Mouse (Mus musculus) stomach, embryonic 16.5 days (tissue): ENCODE data around the gene Plpp7. TPM values are rescaled to one million over a fixed set of nuclear protein-coding genes. Genes with fewer than 3 reads are reported as not detected.
A peak's percentile ranks its signal among the peaks of the same experiment; 100 is the strongest.

Experiments used
- ATAC-seq: fragments of 200-750 bp; cut with Nextera tagmentation; 2 replicates; pipeline ENCODE4 v1.8.0; 2017; ENCODE audit warnings: moderate number of reproducible peaks, moderate TSS enrichment; ENCODE audit not compliant: insufficient read depth, low FRiP score
- H3K27ac ChIP-seq: fragments of 300-500 bp; sonication (generic); 2 replicates; pipeline ENCODE4 v1.5.1; 2014; ENCODE audit warnings: low read length
- H3K27me3 ChIP-seq: fragments of 300-500 bp; sonication (generic); 2 replicates; pipeline ENCODE4 v1.6.1; 2014; ENCODE audit warnings: low read length, control low read depth, mixed read lengths; ENCODE audit not compliant: control insufficient read depth, insufficient read depth
- H3K36me3 ChIP-seq: fragments of 300-500 bp; sonication (generic); 2 replicates; pipeline ENCODE4 v1.6.1; 2014; ENCODE audit warnings: low read length; ENCODE audit not compliant: control insufficient read depth, insufficient read depth
- H3K4me1 ChIP-seq: fragments of 300-500 bp; sonication (generic); 2 replicates; pipeline ENCODE4 v1.6.1; 2014; ENCODE audit warnings: low read length, control low read depth, mixed read lengths; ENCODE audit not compliant: control insufficient read depth, insufficient read depth
- H3K4me2 ChIP-seq: fragments of 300-500 bp; sonication (generic); 2 replicates; pipeline ENCODE4 v1.6.1; 2014; ENCODE audit warnings: low read depth, low read length, mixed read lengths
- H3K4me3 ChIP-seq: fragments of 300-500 bp; sonication (generic); replicated peaks from 2 replicates; pipeline ENCODE4 v1.5.1; 2014; ENCODE audit warnings: mild to moderate bottlenecking, low read length
- H3K9ac ChIP-seq: fragments of 300-500 bp; sonication (generic); 2 replicates; pipeline ENCODE4 v1.6.1; 2014; ENCODE audit warnings: low read length
- H3K9me3 ChIP-seq: fragments of 300-500 bp; sonication (generic); replicated peaks from 2 replicates; pipeline ENCODE4 v1.6.1; 2016; ENCODE audit warnings: low read length, control low read depth; ENCODE audit not compliant: control insufficient read depth
- whole genome bisulfite sequencing: fragments of 180-500 bp; shearing (Covaris S2); extraction: QIAGEN DNeasy Blood & Tissue Kit; methylation state at CpG from one replicate; pipeline ENCODE4 v1.1.7; 2014; 5-methylcytosine and 5-hydroxymethylcytosine counted together
- polyA plus RNA-seq: library from polyadenylated mRNA; unstranded; fragments of >200 nt; fragmentation: Nextera tagmentation; extraction: Ambion mirVana; gene quantifications from 2 replicates; pipeline ENCODE4 v1.2.1, GENCODE M21; 2015

The Plpp7 gene
- 4.6 and 5.7 TPM in 2 replicates for polyA plus RNA-seq

GRCm38 (mm10) chr2:32095351-32096121 lies at the start of gene Plpp7:
TSS of gene Plpp7 (plus strand) at chr2:32095528.
- Histone ChIP-seq H3K4me2 (peak within 1 kb of the TSS; percentile 49), H3K27me3 (no peaks in the 10 kb centered on the region; the same call in 1 of the 2 replicates), H3K9me3 (no peaks in the 10 kb centered on the region), H3K4me1 (0 out of 2 replicates have a peak, but pooled peaks cover 2% of the 10 kb centered on the region), H3K4me3 (peak within 1 kb of the TSS; percentile 41), H3K27ac (no peak within 1 kb of the TSS), H3K36me3 (no peaks in the 10 kb centered on the region), H3K9ac (peak within 1 kb of the TSS; percentile 71)
- 49% methylated on average over 22 of the region's 22 CpGs for WGBS
- peak; percentile 48; the same call in 1 of the 2 replicates for ATAC-seq

DNA sequence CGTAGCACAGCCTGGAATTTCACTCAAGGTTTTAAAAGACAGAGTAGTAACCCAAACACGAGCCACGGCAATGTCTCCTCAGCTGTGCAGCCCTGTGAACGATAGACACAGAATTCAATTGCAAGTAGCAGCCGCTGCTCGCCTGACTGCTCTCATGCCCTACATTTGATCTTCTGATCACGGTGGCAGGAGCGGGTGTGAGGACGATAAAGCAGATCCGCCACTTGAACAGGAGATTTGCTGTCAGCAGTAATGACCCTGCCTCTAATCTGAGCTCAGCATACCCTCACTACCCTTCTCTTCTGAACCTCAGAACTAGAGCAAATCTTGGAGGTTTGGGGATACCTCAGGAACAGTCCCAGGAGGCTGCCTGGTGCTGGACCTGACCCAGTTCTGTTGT lies 49.3 kb upstream of the Plpp7 start:
- no peak for ATAC-seq
- H3K9me3 ChIP-seq = no peaks in the 10 kb centered on the region
- no peaks in the 10 kb centered on the region for H3K27me3 ChIP-seq
- no peak overlapping the region for H3K27ac ChIP-seq
- 86% methylated on average over 10 of the region's 10 CpGs for WGBS
- H3K9ac ChIP-seq = no peak overlapping the region
- peaks cover 10% of the 10 kb centered on the region; the same call in 1 of the 2 replicates for H3K36me3 ChIP-seq
- H3K4me1 ChIP-seq = no peaks in the 10 kb centered on the region
- H3K4me2 ChIP-seq = no peak overlapping the region
- H3K4me3 ChIP-seq = no peak overlapping the region

- WGBS = 88% methylated on average over 10 of the region's 10 CpGs
- H3K27me3 ChIP-seq = no peaks in the 10 kb centered on the region
- H3K36me3 ChIP-seq = peaks cover 3% of the 10 kb centered on the region; the same call in 1 of the 2 replicates
Observed at GRCm38 (mm10) chr2:32047323-32047722, 48.0 kb upstream of the Plpp7 start.

DNA sequence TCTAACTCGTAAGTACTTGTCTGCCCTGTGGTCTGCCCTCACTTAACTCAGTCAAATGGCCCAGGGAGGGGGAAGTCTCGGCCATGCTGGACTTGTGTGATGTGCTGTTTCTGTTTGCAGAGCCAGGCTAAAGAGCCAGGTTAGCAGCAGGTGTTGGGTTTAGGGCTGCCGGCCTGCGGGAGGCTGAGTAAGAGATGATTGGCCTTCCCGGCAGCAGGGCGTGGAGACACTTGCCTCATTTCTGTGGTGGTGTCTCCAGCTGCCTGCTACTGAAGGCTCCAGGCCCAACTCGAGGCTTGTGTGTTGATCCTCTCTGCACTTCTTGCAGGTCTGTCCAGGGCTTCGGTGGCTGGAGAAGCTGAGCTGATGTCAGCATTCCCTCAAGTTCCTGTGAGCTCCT lies 43.5 kb upstream of the Plpp7 start:
- H3K4me1 ChIP-seq = no peaks in the 10 kb centered on the region

More at GRCm38 (mm10) chr2:32047323-32047722, 48.0 kb upstream of the Plpp7 start:
- Histone ChIP-seq H3K4me1 (no peaks in the 10 kb centered on the region), H3K9ac (no peak overlapping the region), H3K27ac (no peak overlapping the region), H3K9me3 (no peaks in the 10 kb centered on the region), H3K4me2 (no peak overlapping the region), H3K4me3 (no peak overlapping the region)
- ATAC-seq = no peak

GRCm38 (mm10) chr2:32052418-32052817 lies 42.9 kb upstream of the Plpp7 start:
- H3K27me3 ChIP-seq = no peaks in the 10 kb centered on the region
- H3K4me3 ChIP-seq = no peak overlapping the region
- no peak overlapping the region for H3K9ac ChIP-seq
- H3K9me3 ChIP-seq = no peaks in the 10 kb centered on the region
- WGBS = 94% methylated on average over 7 of the region's 7 CpGs
- no peak for ATAC-seq
- no peaks in the 10 kb centered on the region for H3K36me3 ChIP-seq
- no peak overlapping the region for H3K4me2 ChIP-seq
- H3K4me1 ChIP-seq = no peaks in the 10 kb centered on the region
- H3K27ac ChIP-seq = no peak overlapping the region

More for the DNA sequence above, 43.5 kb upstream of the Plpp7 start:
- no peak for ATAC-seq
- WGBS = 74% methylated on average over 8 of the region's 8 CpGs
- Histone ChIP-seq H3K27ac (no peak overlapping the region), H3K36me3 (no peaks in the 10 kb centered on the region), H3K4me3 (no peak overlapping the region), H3K9ac (no peak overlapping the region), H3K27me3 (no peaks in the 10 kb centered on the region), H3K9me3 (no peaks in the 10 kb centered on the region), H3K4me2 (no peak overlapping the region)

- WGBS = 64% methylated on average over 7 of the region's 7 CpGs
- no peak for ATAC-seq
- Histone ChIP-seq H3K4me1 (no peaks in the 10 kb centered on the region), H3K27ac (no peak overlapping the region), H3K36me3 (no peaks in the 10 kb centered on the region), H3K9ac (peak overlapping the region; percentile 21; the same call in 1 of the 2 replicates), H3K4me3 (no peak overlapping the region), H3K4me2 (no peak overlapping the region), H3K9me3 (no peaks in the 10 kb centered on the region), H3K27me3 (no peaks in the 10 kb centered on the region)
Observed at GRCm38 (mm10) chr2:32055357-32055965, 39.9 kb upstream of the Plpp7 start.

DNA sequence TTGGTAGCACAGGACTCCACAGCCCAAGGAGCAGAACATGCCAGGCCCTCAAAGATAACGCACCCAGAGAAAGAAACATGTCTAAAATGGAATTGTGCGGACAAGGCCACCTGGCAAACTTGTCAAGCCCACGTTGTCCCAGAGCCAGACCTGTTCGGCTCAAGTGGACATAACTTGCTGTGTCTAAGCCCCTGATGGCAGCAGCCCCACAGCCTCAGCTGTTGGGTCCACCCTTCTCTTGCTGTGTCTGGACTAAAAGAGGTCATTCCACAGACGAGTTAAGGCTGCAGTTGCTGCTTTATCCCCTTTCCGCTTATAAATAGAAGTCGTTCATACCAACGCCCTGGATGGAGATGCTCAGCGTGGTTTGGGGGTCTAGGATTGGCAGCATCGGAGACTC lies 38.8 kb upstream of the Plpp7 start:
- Histone ChIP-seq H3K27ac (no peak overlapping the region), H3K4me2 (no peak overlapping the region), H3K9me3 (no peaks in the 10 kb centered on the region), H3K4me1 (no peaks in the 10 kb centered on the region), H3K9ac (no peak overlapping the region), H3K36me3 (no peaks in the 10 kb centered on the region), H3K27me3 (no peaks in the 10 kb centered on the region), H3K4me3 (no peak overlapping the region)
- WGBS = 80% methylated on average over 10 of the region's 10 CpGs
- ATAC-seq = no peak

DNA sequence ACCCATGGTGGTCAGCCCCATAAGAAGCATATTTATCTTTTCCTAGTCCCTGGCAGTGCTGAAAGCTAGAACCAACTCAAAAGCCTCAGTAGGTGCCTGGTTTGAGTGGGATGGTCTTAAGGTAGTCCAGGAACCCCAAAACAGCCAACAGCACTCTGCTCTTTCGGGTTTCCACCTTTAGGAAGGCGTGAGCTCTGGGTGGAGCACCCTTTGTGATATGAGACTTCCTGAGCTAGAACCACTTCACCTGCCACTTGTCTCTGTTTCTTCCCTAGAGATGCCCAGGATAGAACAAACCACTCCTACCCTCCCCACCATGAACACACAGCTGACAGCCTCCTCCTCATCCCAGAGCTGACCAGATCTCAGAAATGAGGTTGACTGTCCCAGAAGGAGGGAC lies 38.0 kb upstream of the Plpp7 start:
- 81% methylated on average over 2 of the region's 2 CpGs for WGBS
- Histone ChIP-seq H3K36me3 (no peaks in the 10 kb centered on the region), H3K9me3 (no peaks in the 10 kb centered on the region), H3K4me2 (no peak overlapping the region), H3K27ac (no peak overlapping the region), H3K9ac (no peak overlapping the region), H3K4me1 (no peaks in the 10 kb centered on the region), H3K4me3 (no peak overlapping the region), H3K27me3 (no peaks in the 10 kb centered on the region)
- no peak for ATAC-seq

DNA sequence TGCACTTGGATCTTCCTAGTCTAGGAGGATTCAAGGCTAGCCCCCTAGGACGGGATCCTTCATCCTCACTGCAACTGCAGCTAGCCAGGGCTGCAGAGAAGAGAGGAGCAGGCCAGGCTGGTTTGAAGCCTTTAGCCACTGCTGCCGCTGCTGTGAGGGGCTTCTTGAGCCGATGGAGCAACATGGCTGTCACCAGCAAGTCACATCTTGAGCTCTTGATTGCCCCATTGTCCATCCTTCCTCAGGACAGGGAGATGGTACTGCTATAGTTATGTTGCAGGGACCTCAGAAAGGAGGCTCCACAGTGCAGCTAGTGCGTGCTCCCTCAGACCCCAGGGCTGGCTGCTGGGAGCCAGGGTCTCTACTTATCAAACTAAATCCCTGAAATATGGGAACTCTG lies 37.5 kb upstream of the Plpp7 start:
- WGBS = 76% methylated on average over 4 of the region's 4 CpGs
- Histone ChIP-seq H3K36me3 (no peaks in the 10 kb centered on the region), H3K4me2 (no peak overlapping the region), H3K4me3 (no peak overlapping the region), H3K9ac (no peak overlapping the region), H3K27ac (no peak overlapping the region), H3K4me1 (no peaks in the 10 kb centered on the region), H3K27me3 (no peaks in the 10 kb centered on the region), H3K9me3 (no peaks in the 10 kb centered on the region)
- ATAC-seq = no peak
